Mouse (Mus musculus): Measurements from ENCODE around the gene Slfnl1.

- TF ChIP-seq POLR2A (IDR thresholded peaks at IDR 0.05; ENCODE audit: borderline replicate concordance, extremely low read depth, insufficient read depth, insufficient read length, poor library complexity, severe bottlenecking) (no peak), CTCF (IDR thresholded peaks at IDR 0.05; ENCODE audit: borderline replicate concordance, extremely low read depth, insufficient read depth, insufficient read length) (no peak)
These were observed 24.6 kb downstream of the Slfnl1 start for GRCm38 (mm10) chr4:120556592-120556991.

Measured in brain, embryonic 14.5 days (tissue).